Mouse (Mus musculus) E14TG2a.4 (cell line): ENCODE measurements at regions not wholly inside any gene's neighbourhood (a gene's known extent, or its start where the extent isn't known, plus 50 kb on each side); places are given as distances from the start of the nearest gene placed in this dataset.

ENCODE experiments used
- H3K27me3 ChIP-seq: 2 replicates; pipeline ENCODE4 v1.6.1; 2014; ENCODE audit warnings: low read length, control low read depth; ENCODE audit not compliant: insufficient read depth
- H3K36me3 ChIP-seq: 2 replicates; pipeline ENCODE4 v1.6.1; 2014; ENCODE audit warnings: low read length, control low read depth; ENCODE audit not compliant: insufficient read depth
- H3K4me1 ChIP-seq: replicated peaks from 2 replicates; pipeline ENCODE4 v1.6.1; 2014; ENCODE audit warnings: low read depth, low read length, control low read depth
- H3K4me3 ChIP-seq: replicated peaks from 2 replicates; pipeline ENCODE4 v1.5.1; 2014; ENCODE audit warnings: mild to moderate bottlenecking, low read length
- H3K9me3 ChIP-seq: 2 replicates; pipeline ENCODE4 v1.6.1; 2014; ENCODE audit warnings: low read length, control low read depth
- CTCF ChIP-seq: conservative IDR thresholded peaks from 2 replicates; pipeline ENCODE4 v1.5.1; 2014; ENCODE audit warnings: low read length
- NANOG ChIP-seq: IDR thresholded peaks from 2 replicates; pipeline ENCODE4 v1.6.1; 2014; ENCODE audit warnings: borderline replicate concordance, low read length, mixed read lengths
- POU5F1 ChIP-seq: IDR thresholded peaks from 2 replicates; pipeline ENCODE4 v1.6.1; 2014; ENCODE audit warnings: low read length, borderline replicate concordance

GRCm38 (mm10) chr8:30439423-30439822 lies 2989.1 kb upstream of the 5930422O12Rik start:
- no peaks in the 10 kb centered on the region for H3K36me3 ChIP-seq
- no peaks in the 10 kb centered on the region for H3K4me1 ChIP-seq
- TF ChIP-seq POU5F1 = no peak
- no peak for TF ChIP-seq CTCF
- no peak for TF ChIP-seq NANOG
- no peak overlapping the region for H3K4me3 ChIP-seq
- H3K27me3 ChIP-seq = no peaks in the 10 kb centered on the region
- H3K9me3 ChIP-seq = peaks cover 5% of the 10 kb centered on the region

- peaks cover 5% of the 10 kb centered on the region for H3K9me3 ChIP-seq
- H3K36me3 ChIP-seq = no peaks in the 10 kb centered on the region
- TF ChIP-seq CTCF (no peak), POU5F1 (no peak), NANOG (no peak)
- no peaks in the 10 kb centered on the region for H3K27me3 ChIP-seq
- no peaks in the 10 kb centered on the region for H3K4me1 ChIP-seq
- H3K4me3 ChIP-seq = no peak overlapping the region
Observed at GRCm38 (mm10) chr8:30441821-30442220, 2986.7 kb upstream of the 5930422O12Rik start.

- Histone ChIP-seq H3K4me1 (no peaks in the 10 kb centered on the region), H3K4me3 (no peak overlapping the region), H3K36me3 (no peaks in the 10 kb centered on the region), H3K27me3 (no peaks in the 10 kb centered on the region), H3K9me3 (peaks cover 2% of the 10 kb centered on the region)
- no peak for TF ChIP-seq CTCF
- TF ChIP-seq NANOG = no peak
- TF ChIP-seq POU5F1 = no peak
Observed at GRCm38 (mm10) chr8:30443874-30444273, 2984.6 kb upstream of the 5930422O12Rik start.

- H3K4me1 ChIP-seq = no peaks in the 10 kb centered on the region
- H3K27me3 ChIP-seq = no peaks in the 10 kb centered on the region
- no peaks in the 10 kb centered on the region for H3K36me3 ChIP-seq
- no peaks in the 10 kb centered on the region for H3K9me3 ChIP-seq
- TF ChIP-seq POU5F1 (no peak), NANOG (no peak), CTCF (no peak)
- H3K4me3 ChIP-seq = no peak overlapping the region
Observed at GRCm38 (mm10) chr8:30444274-30444673, 2984.2 kb upstream of the 5930422O12Rik start.

- Histone ChIP-seq H3K36me3 (no peaks in the 10 kb centered on the region), H3K4me1 (no peaks in the 10 kb centered on the region), H3K27me3 (no peaks in the 10 kb centered on the region), H3K9me3 (no peaks in the 10 kb centered on the region), H3K4me3 (no peak overlapping the region)
- TF ChIP-seq NANOG = no peak
- TF ChIP-seq CTCF = no peak
- TF ChIP-seq POU5F1 = no peak
Observed at GRCm38 (mm10) chr8:30458136-30458535, 2970.4 kb upstream of the 5930422O12Rik start.

- Histone ChIP-seq H3K4me1 (no peaks in the 10 kb centered on the region), H3K27me3 (no peaks in the 10 kb centered on the region), H3K9me3 (no peaks in the 10 kb centered on the region), H3K36me3 (no peaks in the 10 kb centered on the region), H3K4me3 (no peak overlapping the region)
- no peak for TF ChIP-seq NANOG
- TF ChIP-seq POU5F1 = no peak
- no peak for TF ChIP-seq CTCF
Observed at GRCm38 (mm10) chr8:30482956-30483355, 2945.6 kb upstream of the 5930422O12Rik start.

- Histone ChIP-seq H3K27me3 (no peaks in the 10 kb centered on the region), H3K4me3 (no peak overlapping the region), H3K4me1 (no peaks in the 10 kb centered on the region), H3K9me3 (0 out of 2 replicates have a peak, but pooled peaks cover 6% of the 10 kb centered on the region), H3K36me3 (no peaks in the 10 kb centered on the region)
- no peak for TF ChIP-seq NANOG
- no peak for TF ChIP-seq CTCF
- TF ChIP-seq POU5F1 = no peak
Observed at GRCm38 (mm10) chr8:30494851-30495355, 2933.6 kb upstream of the 5930422O12Rik start.

GRCm38 (mm10) chr8:30502164-30502563 lies 2926.3 kb upstream of the 5930422O12Rik start:
- Histone ChIP-seq H3K4me1 (no peaks in the 10 kb centered on the region), H3K9me3 (peaks cover 34% of the 10 kb centered on the region), H3K36me3 (no peaks in the 10 kb centered on the region), H3K27me3 (no peaks in the 10 kb centered on the region), H3K4me3 (no peak overlapping the region)
- no peak for TF ChIP-seq POU5F1
- TF ChIP-seq CTCF = no peak
- TF ChIP-seq NANOG = no peak

- no peaks in the 10 kb centered on the region for H3K9me3 ChIP-seq
- H3K4me3 ChIP-seq = no peak overlapping the region
- no peak for TF ChIP-seq POU5F1
- no peak for TF ChIP-seq NANOG
- TF ChIP-seq CTCF = no peak
- H3K27me3 ChIP-seq = no peaks in the 10 kb centered on the region
- H3K36me3 ChIP-seq = no peaks in the 10 kb centered on the region
- no peaks in the 10 kb centered on the region for H3K4me1 ChIP-seq
Observed at GRCm38 (mm10) chr8:30511358-30511757, 2917.2 kb upstream of the 5930422O12Rik start.
